Mouse (Mus musculus) frontal cortex, adult (tissue): ENCODE measurements around the gene Pde4b.

Experiments
- ATAC-seq: cut with Nextera tagmentation; 2 replicates; pipeline ENCODE4 v1.9.2; 2017; ENCODE audit warnings: mild to moderate bottlenecking, moderate library complexity, mixed read lengths; ENCODE audit not compliant: low TSS enrichment

The Pde4b gene

DNA sequence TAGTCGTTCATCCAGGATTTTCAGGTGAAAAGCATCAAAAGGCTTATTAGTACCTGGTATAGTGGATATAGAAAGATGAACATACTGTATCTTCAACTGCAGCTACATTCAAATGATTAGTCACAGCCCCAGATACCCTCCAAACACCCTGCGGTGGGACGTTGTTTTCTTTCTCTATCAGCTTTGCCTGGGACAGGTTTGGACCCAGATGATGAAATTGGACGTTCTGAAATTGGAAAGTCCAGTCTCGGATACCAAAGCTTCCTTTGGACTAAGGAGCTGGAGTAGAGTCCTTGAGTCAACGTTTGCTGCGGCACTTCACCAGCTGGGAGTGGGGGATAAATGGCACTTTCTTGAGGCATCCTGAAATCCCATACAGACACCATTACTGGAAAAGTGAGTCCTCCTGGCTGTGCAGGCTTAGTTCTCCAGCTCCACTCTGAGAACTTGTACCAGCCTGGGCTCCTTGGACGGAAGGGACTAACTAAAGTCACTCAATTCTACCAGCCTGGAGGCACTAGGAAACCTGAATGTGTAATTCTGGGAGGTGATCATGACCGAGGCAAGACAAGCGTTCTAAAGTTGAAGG lies 487.4 kb downstream of the Pde4b start:
- no peak for ATAC-seq

DNA sequence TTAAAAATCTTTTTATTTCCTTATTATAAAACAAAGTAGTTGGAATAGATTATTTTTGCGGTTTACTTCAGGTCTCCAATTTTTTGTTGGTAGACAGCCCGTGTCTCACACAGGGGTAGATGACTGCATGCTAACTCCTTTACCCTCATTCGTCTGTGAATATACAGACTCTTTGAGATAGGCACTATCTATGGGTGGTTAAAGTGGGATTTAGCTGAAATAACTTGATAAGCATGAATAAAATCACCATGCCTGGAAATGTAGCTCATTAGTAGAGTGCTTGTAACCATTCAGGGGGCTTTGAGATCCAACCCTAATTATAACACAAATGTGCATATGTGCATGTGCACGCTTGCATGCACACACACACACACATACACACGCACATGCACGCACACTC lies 488.8 kb downstream of the Pde4b start:
- ATAC-seq, result no peak

DNA sequence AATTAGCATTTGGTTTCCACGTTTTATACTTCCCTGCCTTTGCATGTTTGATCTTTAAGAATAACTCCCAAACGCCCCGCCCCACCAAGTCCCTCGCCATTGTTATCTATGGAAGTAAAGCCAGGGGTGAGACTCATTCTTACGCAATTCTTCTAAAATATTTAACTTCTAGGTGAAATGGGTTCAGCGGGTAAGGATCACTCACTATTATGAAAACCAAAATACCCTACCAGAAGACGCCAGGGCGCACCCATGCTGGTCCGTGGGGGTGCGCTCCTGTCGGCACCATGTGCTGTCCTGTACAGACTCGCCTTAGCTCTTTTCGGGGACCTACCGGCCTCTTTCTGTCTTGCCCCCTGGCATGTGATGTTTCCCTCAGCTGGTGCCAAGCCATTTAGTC lies 490.3 kb downstream of the Pde4b start:
- no peak for ATAC-seq

DNA sequence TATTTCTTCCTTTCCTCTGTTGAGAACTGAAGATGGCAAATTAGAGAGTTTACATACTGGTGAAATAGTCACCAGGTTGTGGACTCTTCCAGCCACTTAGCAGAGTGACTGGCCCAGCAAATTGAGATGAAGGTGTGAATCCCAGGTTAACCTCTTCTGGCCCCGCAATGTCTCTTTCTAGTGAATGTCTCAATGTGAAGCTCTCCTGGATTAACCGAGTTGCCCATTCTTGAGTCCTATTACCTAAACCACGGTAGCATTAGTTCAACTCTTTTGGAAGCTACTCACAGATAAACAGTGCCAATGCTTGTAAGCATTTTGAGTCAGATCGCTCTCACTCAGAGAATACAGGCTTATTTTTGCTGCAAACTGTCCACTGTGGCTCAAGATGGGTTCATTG lies 491.7 kb downstream of the Pde4b start:
- no peak for ATAC-seq

DNA sequence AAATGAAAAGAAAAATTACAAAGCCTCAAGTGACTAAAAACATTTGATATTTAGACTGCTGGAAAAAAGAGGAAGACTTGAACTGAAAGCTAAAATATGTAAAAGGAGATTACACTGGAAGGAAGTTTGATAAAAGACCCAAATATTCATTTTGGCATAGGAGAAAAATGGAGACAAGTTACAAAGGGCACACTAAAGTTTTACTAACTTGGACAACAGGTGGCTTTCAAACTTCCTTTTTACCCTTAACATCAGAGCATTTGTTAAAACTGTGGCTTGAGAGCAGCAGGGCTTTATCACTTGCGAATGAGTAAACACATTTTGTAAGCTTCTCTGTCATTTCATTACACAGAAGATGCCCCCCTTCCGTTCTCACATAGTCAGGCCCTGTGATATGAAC lies 492.4 kb downstream of the Pde4b start:
- no peak for ATAC-seq

DNA sequence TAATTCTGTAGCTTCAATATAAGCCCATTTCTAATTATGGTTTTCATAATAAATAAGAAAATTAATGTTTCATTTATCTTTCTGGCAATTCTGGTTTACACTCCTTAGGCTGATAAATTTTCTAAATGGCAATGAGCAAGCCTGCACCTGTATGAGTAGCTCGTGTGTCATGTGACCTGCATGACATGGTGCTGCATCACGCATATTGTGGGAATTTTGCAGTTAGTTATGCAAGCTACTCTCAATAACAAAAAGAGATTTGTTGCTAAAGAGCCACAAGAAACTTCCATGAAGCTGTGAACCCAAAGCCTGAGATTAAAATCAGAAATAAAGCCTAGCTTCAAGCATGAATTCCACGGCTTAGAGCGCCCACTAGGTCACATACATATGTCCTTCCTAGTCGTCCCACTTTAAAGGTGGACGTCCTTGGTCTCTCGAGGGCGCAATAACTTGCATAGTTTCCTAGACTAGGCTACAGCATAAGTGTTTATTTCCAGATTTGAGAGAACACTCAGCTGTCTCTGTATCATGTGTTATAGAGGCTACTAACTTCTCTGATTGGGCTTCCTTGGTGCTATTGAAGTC lies 494.9 kb downstream of the Pde4b start:
- no peak for ATAC-seq

DNA sequence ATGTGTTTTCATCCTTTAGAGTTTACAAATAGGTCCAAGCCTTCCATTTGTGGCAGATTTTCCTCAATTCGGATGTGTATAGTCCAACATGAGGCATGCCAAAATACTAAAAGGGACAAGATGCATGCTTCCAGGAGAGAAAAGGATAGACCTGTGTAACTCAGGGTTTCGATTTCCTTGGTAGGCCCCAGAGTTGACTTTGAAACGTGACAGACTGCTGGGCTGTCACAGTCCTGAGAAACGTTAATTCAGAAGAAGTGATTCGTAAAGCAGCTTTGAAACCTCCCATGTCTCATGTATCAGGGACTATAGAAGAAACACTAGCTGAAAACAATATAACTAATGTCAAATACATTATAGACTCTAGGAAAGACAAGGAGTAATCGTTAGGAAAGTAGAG lies 495.6 kb downstream of the Pde4b start:
- ATAC-seq, result no peak

DNA sequence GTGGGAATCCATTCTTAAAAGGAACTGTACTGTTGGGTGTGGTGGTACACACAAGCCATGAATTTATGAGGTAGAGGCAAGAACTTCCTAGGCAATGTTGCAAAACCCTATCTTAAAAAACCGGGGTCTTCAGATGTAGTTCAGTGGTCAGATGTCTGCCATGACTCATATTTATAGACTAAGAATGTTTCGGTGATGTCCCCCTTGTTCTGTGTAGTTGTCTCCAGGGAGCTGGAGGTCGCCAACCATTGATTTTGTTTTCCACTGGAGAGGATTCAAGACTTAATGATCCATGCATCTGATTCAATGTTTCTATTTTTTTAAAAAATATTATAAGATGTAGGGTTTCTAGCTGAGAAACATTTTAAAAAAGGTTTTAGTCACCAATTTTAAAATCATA lies 496.1 kb downstream of the Pde4b start:
- ATAC-seq, result no peak

DNA sequence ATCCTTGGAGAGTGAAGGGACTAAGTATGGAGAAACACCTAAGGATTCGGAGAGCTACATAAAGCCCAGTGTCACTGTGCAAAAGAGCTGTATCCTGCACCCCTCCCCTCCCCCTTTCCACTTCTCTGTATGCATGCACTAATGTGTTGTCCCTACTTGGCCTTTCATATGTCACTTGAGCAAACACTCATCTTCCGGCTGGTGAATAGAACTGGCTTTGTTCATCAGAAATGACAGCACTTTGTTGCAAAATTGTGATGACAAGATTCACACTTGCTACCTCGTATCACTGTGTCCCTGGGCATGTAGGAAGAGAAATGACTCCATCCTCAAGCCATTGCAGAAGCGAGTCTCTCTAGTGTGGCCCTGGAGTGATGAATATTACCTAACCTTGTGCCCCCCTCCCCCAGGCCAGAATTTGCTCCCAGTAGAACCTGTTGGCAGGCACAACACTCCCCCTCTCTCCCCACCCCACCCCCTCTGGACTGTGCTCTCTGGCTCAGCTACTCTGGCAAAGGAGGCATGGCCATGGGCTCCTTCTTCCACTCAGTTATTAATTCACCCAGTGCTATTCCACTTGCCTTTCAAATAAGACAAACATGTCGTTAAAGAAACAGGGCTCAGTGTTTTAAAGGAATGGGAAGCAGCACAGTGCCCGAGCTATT lies 497.4 kb downstream of the Pde4b start:
- ATAC-seq, result no peak

DNA sequence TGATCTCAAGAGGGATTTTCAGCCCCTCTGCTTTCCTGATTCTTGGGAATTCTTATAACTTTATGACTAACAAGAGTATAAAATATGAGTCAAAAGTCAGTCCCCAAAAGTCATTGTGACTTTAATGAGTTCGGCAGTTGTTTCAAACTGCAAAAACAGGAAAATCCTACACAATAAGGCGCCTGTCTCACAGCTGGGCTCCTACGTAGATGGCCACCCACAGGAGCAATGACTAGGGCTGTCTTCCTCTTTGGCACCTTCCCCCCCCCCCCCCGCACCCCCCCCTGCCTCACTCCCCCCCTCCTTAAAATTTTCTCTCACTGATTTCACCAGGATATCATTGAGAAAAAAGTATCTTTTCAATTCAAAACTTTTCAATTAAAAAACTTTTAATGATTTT lies 498.2 kb downstream of the Pde4b start:
- no peak for ATAC-seq

DNA sequence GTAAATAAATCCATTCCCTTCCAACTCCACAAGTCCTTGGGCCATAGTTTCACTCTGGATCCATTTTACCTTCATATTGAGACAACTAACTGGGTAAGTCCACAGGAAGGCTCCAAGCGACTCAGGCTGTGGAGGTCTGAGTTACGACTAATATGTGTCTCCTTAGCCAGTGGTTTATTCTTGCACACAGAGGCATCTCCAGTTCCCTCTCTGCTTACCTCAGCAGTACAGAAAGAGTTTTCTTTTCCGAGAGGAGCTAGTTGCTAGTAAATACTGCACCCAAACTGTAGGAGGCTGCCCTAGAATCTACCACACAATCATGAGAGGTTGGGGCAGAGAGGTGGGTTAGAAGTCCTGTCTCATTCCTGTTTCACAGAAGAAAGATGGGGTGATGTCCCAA lies 499.4 kb downstream of the Pde4b start:
- ATAC-seq, result no peak

DNA sequence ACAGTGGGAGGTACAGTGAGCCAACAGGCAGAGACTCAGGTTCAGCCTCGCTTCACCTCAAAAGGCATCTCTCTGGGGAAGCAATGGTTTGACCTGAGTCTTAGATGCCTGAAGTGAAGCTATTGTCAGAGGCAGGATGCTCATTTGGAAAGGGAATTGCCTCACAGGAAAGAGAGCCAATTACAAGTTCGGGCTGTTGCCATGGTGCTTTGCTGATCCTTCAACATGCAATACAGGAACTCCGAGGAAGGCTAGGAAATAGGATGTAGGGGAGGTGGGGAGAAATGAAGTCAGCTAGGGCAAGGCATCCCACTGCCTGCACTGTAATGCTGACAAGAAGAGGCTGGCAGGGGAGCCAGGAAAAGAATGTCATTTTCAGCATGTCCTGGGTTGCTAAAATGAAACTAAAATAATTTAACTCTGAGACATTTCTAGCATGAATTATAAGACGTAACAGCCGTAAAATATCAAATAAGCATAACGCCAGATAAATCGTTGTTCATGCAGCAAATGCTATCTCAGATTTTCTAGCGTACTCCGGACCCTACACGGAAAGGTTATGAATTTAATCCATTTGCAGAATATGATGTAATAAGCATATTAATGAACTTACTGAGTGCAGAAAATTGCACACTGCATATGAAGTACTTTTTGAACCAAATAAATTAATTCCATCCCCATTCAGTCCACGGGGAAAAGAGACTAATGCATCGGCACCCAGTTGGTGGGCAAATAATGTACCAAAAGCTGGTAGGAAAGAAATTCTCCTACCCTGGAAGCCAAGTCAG lies 501.5 kb downstream of the Pde4b start:
- ATAC-seq, result peak; percentile 50

DNA sequence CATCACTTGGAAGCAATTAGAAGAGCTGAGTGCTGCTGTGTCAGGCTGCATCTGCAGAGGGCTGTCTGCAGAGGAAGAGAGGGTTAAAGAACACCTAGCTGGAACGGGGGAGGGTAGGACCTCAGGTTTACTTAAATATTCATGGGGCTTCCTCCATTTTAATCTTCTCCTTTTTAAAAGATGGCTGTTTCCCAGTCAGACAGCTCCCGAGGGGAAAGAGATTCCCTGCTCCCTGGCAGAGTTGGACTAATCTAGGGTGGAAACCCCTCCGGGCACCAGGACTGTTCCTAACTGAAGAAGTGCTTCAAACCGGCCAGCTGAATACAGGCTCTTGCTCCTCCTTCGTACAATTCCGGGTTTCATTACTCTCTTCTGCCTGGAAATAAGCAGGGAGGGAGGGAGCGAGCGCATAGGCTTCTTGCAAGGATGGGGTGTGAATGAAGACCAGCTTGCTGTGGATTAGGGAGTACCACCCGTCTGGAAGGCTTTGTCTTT lies 502.2 kb downstream of the Pde4b start:
- ATAC-seq, result peak; percentile 48

DNA sequence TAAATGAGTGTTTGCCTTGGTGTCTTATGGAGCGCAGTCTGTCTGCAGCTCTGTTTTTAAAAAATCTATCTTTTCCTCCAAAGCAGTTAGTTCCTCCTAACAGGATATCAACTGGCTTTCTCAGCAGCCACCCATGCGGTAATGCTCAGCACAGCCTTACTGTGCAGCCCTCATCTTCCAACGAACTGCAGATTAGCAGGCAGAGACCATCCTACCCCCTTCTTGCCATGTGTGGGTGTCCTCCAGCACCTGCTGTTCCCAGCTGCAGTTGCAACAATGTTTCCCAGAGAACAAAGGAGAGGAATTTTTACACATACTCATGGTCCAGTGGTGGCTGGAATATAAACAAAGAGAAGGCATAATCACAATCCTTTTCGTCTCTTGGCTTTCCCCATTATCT lies 504.5 kb downstream of the Pde4b start:
- peak; percentile 45 for ATAC-seq

DNA sequence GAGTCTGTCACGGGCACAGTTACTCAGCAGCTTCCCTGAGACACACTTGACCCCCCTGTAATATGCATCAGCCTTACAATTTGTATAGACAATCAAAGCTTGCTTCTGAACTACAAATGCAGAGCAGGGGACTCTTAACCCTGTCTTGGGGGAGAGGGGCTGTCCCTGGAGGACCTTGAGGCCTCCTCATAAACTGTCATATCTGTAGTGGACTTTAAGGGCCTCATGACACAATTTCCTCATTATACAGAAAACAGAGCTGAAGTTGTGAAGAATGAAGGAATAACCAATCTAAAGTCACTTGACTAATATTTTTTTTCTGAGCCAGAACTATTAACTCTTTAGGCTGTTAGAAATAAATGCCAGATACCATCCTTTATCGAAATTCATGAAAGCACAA lies 505.2 kb downstream of the Pde4b start:
- no peak for ATAC-seq

DNA sequence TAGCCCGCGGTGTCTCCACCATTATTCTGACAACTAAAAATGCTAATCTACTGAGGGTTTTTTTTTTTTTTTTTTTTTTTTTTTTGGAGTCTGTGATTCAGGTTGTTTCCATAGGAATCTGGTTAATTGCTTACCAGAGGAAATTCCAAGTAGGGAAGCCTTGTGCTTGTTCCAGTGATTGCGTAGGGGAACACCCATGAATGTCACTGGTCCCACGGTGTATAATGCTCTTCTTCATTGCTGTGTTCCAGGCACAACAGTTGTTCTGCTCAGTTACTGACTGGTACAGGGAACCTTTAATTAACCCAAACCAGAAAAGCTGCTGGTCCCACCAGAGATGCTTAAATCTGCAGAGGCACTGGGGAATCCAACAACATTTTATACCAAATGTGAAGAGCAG lies 506.3 kb downstream of the Pde4b start:
- ATAC-seq, result no peak

DNA sequence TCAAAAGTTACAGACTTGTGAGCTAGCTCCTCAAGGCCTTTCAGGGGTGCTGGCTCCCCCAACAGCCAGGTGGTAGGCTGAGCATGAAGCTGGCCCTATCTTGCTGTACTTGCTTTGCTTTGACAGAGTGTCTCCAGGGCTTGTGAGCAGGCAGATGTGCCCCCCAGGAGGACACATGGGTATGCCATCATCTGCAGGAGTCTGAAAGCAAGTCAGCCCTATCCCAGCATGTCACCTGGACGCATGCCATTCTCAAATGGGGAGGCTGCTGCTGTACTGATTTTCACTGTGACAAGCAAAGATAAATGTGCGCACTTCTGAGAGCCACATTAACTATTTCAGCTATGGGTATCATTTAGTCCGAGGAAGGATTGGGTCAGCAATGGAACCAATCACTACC lies 507.2 kb downstream of the Pde4b start:
- ATAC-seq, result no peak

DNA sequence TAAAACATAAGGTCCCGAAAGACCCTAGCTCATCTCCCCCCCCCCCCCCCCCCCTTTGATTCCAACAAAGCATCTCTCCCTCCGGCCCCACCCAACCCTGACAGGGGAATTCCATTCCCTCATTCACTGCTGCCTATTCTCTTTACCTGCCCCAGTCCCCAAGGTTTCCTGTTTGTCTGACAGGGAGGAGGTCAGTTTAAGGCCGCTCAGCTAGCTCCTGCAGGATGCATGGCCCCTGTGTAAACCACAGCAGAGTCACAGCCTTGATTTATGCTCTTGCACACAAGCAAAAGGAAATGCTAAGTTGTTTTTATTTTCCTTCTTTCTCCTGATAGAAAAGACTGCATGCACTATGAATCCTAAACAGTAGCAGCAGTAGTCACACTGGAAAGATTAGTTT lies 516.6 kb downstream of the Pde4b start:
- ATAC-seq, result no peak

DNA sequence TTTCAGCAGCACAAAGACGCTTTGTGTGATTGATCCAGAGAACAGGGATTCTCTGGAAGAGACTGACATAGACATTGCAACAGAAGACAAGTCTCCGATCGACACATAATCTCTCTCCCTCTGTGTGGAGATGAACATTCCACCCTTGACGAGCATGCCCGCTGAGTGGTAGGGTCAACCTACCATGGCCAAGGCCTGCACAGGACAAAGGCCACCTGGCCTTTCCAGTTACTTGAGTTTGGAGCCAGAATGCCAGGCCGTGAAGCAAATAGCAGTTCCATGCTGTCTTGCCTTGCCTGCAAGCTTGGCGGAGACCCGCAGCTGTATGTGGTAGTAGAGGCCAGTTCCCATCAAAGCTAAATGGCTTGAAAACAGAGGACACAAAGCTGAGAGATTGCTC lies 517.9 kb downstream of the Pde4b start:
- ATAC-seq, result no peak

DNA sequence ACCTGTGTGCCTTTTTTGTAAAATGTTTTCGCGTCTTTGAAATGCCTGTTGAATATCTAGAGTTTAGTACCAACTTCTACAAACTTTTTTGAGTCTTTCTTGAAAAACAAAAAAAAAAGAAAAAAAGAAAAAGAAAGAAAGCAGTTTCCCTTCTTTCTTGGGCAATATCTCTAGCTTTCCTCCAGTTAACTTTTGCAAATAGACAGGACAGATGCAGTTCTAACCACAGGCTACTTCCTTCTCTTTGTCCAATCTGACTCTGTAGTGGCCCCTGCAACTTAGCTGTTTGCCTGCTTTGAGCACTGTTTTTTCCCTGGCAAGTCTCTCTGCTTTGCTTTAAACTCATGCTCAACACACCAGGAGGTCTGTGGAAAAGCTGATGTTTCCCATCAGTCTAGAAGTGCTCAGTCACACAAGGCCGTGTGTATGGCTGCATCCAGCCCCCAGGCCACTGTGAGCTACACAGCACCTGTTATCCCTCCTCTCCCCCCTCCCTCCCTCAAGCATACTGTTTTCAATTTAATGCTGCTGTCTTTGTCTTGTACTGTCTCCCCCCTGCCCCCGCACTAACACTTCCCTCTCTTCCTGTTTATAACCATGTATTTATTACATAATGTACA lies 518.5 kb downstream of the Pde4b start:
- ATAC-seq, result no peak

DNA sequence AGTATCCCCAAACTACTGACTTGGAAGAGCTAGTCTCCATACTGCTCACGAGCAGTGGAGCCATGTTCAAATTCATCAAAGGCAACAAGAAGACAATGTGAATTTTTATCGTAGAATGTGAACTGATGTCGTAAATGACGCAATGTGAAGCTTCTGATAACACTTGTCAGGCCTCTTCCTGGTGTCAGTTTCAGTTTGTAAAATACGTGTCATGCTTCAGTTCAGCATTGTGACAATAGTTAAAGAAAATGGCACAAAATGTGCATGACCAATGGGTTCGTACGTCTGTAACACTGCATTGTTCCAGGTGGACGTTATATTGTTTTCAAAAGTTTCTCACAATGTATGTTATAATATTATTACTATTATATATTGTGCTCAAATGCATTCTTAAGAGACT lies 519.5 kb downstream of the Pde4b start:
- ATAC-seq, result no peak

DNA sequence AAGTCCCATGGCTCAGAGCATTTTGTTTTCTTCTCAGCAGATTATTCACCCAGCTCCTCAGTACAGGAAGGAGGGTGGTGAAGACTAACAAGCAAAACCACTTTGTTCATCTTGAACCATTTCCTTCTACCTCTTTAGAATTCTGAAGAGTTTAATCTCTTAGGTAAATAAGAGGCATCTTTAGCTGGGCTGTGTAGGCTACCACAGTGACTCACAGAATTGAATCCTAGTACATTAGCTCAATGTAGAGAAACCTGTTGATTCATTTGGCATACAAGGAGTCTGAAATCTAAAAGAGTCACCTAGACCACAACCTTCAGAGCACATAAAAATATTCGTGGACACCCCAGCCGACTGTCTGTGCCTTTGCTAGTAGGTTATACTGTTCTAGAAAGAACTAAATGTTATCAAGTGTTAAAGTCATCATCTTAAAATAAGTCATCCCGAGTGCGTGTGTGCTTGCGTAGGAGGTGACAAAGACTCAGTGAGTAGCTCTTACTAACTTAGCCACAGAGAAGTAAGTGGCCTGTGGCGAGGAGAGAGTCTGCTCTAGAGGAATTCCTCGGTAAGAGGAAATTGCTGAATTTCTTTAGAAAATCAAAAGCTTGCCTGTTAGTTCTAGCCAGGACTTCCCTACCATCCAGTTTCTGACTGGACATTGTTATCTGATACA lies 520.5 kb downstream of the Pde4b start:
- peak; percentile 85 for ATAC-seq
